Mouse (Mus musculus) CH12.LX (cell line): Measurements from ENCODE around the gene Klhl5. TPM values are rescaled to one million over a fixed set of nuclear protein-coding genes. Genes with fewer than 3 reads are reported as not detected.

Source experiments
- DNase-seq: peaks from one replicate; pipeline ENCODE4 v3.0.0-alpha.2; 2013; ENCODE audit errors: extremely low read depth
- H3K27ac ChIP-seq: 2 replicates; pipeline ENCODE4 v1.5.1; 2012; ENCODE audit warnings: low read depth, mild to moderate bottlenecking, control low read depth, moderate library complexity; ENCODE audit not compliant: insufficient read depth
- H3K27me3 ChIP-seq: replicated peaks from 2 replicates; pipeline ENCODE3; 2012; ENCODE audit warnings: inconsistent platforms
- H3K36me3 ChIP-seq, 2 experiments: replicated peaks in 1 of 2; 2 replicates each; pipeline versions ENCODE3 to v1.6.1; 2012; ENCODE audit warnings: inconsistent platforms in 1 of 2, low read length in 1 of 2, mild to moderate bottlenecking in 1 of 2, mixed read lengths in 1 of 2, moderate library complexity in 1 of 2; ENCODE audit not compliant: control insufficient read depth in 1 of 2, insufficient read depth in 1 of 2
- H3K4me1 ChIP-seq, 2 experiments: 2 replicates each; pipeline ENCODE4 v1.6.1; 2012; ENCODE audit warnings: inconsistent platforms in 1 of 2, moderate library complexity in 1 of 2; ENCODE audit not compliant: insufficient read depth in 2 of 2, control insufficient read depth in 1 of 2
- H3K4me2 ChIP-seq: 2 replicates; pipeline ENCODE4 v1.6.1; 2012; ENCODE audit warnings: low read depth, mild to moderate bottlenecking, control low read depth; ENCODE audit not compliant: poor library complexity, insufficient read depth, severe bottlenecking
- H3K4me3 ChIP-seq, 3 experiments: fragments of 150-350 bp in 1 of 3; sonication (generic) in 1 of 3; replicated peaks in 1 of 3; 2 replicates each; pipeline versions ENCODE3 to v1.5.1; 2011 to 2012; ENCODE audit warnings: low read depth in 2 of 3, low read length in 2 of 3, mild to moderate bottlenecking in 2 of 3, moderate library complexity in 2 of 3, control low read depth in 1 of 3, improper control_type of control experiment in 1 of 3, inconsistent platforms in 1 of 3, mixed read lengths in 1 of 3; ENCODE audit not compliant: poor library complexity in 1 of 3
- H3K79me2 ChIP-seq: replicated peaks from 2 replicates; pipeline ENCODE4 v1.6.1; 2012; ENCODE audit warnings: mild to moderate bottlenecking, moderate library complexity; ENCODE audit not compliant: control insufficient read depth, poor library complexity, insufficient read depth, severe bottlenecking; ENCODE audit errors: extremely low read depth
- H3K9ac ChIP-seq: 2 replicates; pipeline ENCODE4 v1.6.1; 2012; ENCODE audit warnings: low read depth, mild to moderate bottlenecking, control low read depth, moderate library complexity; ENCODE audit not compliant: insufficient read depth
- H3K9me3 ChIP-seq: replicated peaks from 2 replicates; pipeline ENCODE3; 2012; ENCODE audit warnings: low read length, inconsistent platforms, mixed read lengths
- MAX ChIP-seq: IDR thresholded peaks from 2 replicates; pipeline ENCODE4 v1.6.1; 2011; ENCODE audit warnings: low read length, improper control_type of control experiment
- PAX5 ChIP-seq: IDR thresholded peaks from 2 replicates; pipeline ENCODE4 v1.6.1; 2012; ENCODE audit warnings: low read length, inconsistent platforms, mixed read lengths
- POLR2AphosphoS2 ChIP-seq: IDR thresholded peaks from 2 replicates; pipeline ENCODE4 v1.6.1; 2011; ENCODE audit warnings: low read depth, low read length, improper control_type of control experiment
- RAD21 ChIP-seq: IDR thresholded peaks from 2 replicates; pipeline ENCODE4 v1.6.1; 2011; ENCODE audit warnings: low read depth, mild to moderate bottlenecking, low read length, improper control_type of control experiment, moderate library complexity
- SMC3 ChIP-seq: IDR thresholded peaks from 2 replicates; pipeline ENCODE4 v1.6.1; 2011; ENCODE audit warnings: low read depth, low read length, improper control_type of control experiment
- USF1 ChIP-seq: IDR thresholded peaks from 2 replicates; pipeline ENCODE4 v1.6.1; 2014; ENCODE audit warnings: low read depth, mild to moderate bottlenecking, inconsistent platforms, low read length, improper control_type of control experiment
- ZMIZ1 ChIP-seq: IDR thresholded peaks from 2 replicates; pipeline ENCODE4 v1.6.1; 2012; ENCODE audit warnings: low read depth, mild to moderate bottlenecking, inconsistent platforms, low read length, improper control_type of control experiment
- dilution Hi-C: fragments of 300-500 bp; cut with MboI; formaldehyde crosslinking; loops from 2 replicates; pipeline ENCODE4 v1.14.3; 2020; ENCODE audit warnings: low sequenced_read_pairs; ENCODE audit not compliant: extremely low pct_unique_long_range_greater_than_20kb, extremely low pct_ligation_motif_present
- in situ Hi-C: fragments of 300-500 bp; cut with MboI; formaldehyde crosslinking; loops from 3 replicates; pipeline ENCODE4 v1.14.3; 2019; ENCODE audit warnings: low sequenced_read_pairs, low pct_ligation_motif_present, low pct_unique_long_range_greater_than_20kb, mixed read lengths
- polyA plus RNA-seq: library from polyadenylated mRNA; unstranded; fragments of >175 nt; gene quantifications from 2 replicates; pipeline ENCODE4 v1.2.1, GENCODE M21; 2012; ENCODE audit warnings: low read depth; ENCODE audit not compliant: insufficient read length
- total RNA-seq, 2 experiments: library from RNA; depleted of rRNA; stranded (reverse); fragments of 300-350 nt in 1 of 2; fragments of >200 nt in 1 of 2; gene quantifications; 2 replicates each; pipeline ENCODE4 v1.2.3; 2012 to 2014

Klhl5 gene
- total and polyA plus RNA-seq, 3 experiments, result 20.6 to 31.7 (median 23.2) TPM

GRCm38 (mm10) chr5:65094902-65095545 lies 12.3 kb upstream of the Klhl5 start:
- H3K4me3 ChIP-seq, result no peak overlapping the region
- H3K4me1 ChIP-seq, result peaks cover 0 to 7% of the 10 kb centered on the region in 2 experiments; a peak in 2 of 4 replicates
- no peak overlapping the region for H3K27ac ChIP-seq
- H3K79me2 ChIP-seq, result no peaks in the 10 kb centered on the region
- H3K4me2 ChIP-seq, result no peak overlapping the region
- in situ Hi-C loops, result no loop called here
- H3K9ac ChIP-seq, result no peak overlapping the region
- DNase-seq, result no peak
- dilution Hi-C loops, result no loop called here
- no peak for TF ChIP-seq SMC3
- TF ChIP-seq, all 38 proteins: peak for 0
- Histone ChIP-seq H3K9me3 (no peaks in the 10 kb centered on the region), H3K27me3 (no peaks in the 10 kb centered on the region), H3K36me3 (no peaks in the 10 kb centered on the region)

DNA sequence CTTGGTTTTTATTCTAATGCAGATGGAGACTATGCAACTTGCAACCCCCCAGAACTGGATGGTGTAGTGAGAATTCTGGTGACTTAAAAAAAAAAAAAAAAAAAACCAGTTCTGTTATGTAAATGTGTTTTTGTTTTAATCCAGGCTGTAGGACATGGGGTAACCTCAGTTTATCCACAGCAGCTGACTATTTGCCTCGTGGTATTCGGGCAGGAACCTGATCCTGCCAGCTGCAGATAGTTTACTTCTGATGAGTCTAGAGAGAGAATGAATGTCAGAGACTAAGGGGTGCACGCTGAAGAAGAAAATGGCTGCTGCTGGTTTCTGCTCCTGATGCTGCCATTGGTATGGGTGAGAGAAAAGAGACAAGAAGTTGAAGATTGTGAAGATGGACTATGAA lies 11.3 kb upstream of the Klhl5 start:
- dilution Hi-C loops, result no loop called here
- H3K27ac ChIP-seq, result no peak overlapping the region
- TF ChIP-seq MAX, result no peak
- no peak for TF ChIP-seq ZMIZ1
- TF ChIP-seq USF1, result no peak
- no peak for TF ChIP-seq RAD21
- H3K9ac ChIP-seq, result no peak overlapping the region
- DNase-seq, result no peak
- H3K4me3 ChIP-seq, result no peak overlapping the region
- H3K4me2 ChIP-seq, result no peak overlapping the region
- H3K36me3 ChIP-seq, result no peaks in the 10 kb centered on the region
- no peaks in the 10 kb centered on the region for H3K79me2 ChIP-seq
- in situ Hi-C loops, result no loop called here
- peaks cover 0 to 10% of the 10 kb centered on the region in 2 experiments; a peak in 3 of 4 replicates for H3K4me1 ChIP-seq
- H3K9me3 ChIP-seq, result no peaks in the 10 kb centered on the region
- H3K27me3 ChIP-seq, result no peaks in the 10 kb centered on the region

GRCm38 (mm10) chr5:65096805-65097204 lies 10.5 kb upstream of the Klhl5 start:
- no peak overlapping the region for H3K27ac ChIP-seq
- no peak for DNase-seq
- no peak overlapping the region for H3K9ac ChIP-seq
- no peak overlapping the region for H3K4me2 ChIP-seq
- no peak overlapping the region for H3K4me3 ChIP-seq
- H3K9me3 ChIP-seq, result no peaks in the 10 kb centered on the region
- H3K4me1 ChIP-seq, result peaks cover 5 to 14% of the 10 kb centered on the region in 2 experiments
- TF ChIP-seq POLR2AphosphoS2 (no peak), PAX5 (no peak)
- dilution Hi-C loops (no loop called here), in situ Hi-C loops (no loop called here)
- H3K79me2 ChIP-seq, result no peaks in the 10 kb centered on the region
- no peaks in the 10 kb centered on the region for H3K27me3 ChIP-seq
- H3K36me3 ChIP-seq, result no peaks in the 10 kb centered on the region
